Mouse (Mus musculus): ENCODE data around the gene Grk5.

DNA sequence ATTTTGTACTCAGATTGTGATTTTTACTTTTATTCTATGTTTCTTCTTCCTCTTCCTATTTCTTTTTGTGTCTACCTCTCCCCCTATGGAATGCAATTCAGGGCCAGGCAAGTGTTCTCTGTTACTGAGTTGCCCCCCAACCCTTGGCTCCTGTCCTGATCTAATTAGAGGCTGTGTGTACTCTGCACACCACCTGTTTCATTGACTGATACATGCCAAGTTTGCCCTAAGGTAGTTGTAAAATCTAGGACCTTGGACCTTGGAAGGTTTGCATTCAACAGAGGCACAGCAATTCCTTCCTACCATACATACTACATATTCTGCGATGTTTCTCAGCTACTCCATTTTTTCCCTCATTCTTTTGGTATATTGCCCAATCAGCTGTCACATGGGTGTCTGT is 78.4 kb downstream of the Grk5 start:
- TF ChIP-seq POLR2A (IDR thresholded peaks at IDR 0.05; ENCODE audit: insufficient read depth, low read length) (no peak), CTCF (IDR thresholded peaks at IDR 0.05; ENCODE audit: low read depth, low read length) (no peak)
